11 mouse cellular contexts compared by ENCODE assay signal in genomic region chr5:97195281-97195660, GRCm38 (mm10).
DNase-seq lines count a peak whose midpoint lies in the region; ATAC-seq lines count a peak whose summit lies in the region.
"Had no signal": no experiment of that assay in that cellular context is flagged by ENCODE, and none has a peak within 500 bp of the region (broad histone marks: within the 10 kb centered on the region; RNA-seq: fewer than 3 reads in every experiment).

No protein-coding gene starts in this region.

- H3K27me3 ChIP-seq in hindbrain, embryonic 16.5 days (replicated peaks; ENCODE audit: control insufficient read depth, insufficient read depth, low read length): no peaks in the 10 kb centered on the region
- H3K27me3 ChIP-seq: limb, embryonic 12.5 days; megakaryocyte, embryonic 14.5 days had no signal

- peak; percentile 88 to 90 for DNase-seq in cerebellum, adult 18-20 months
- DNase-seq in embryo, embryonic 11 days: peak; percentile 53
- peak; percentile 52 for DNase-seq in neural tube, embryonic 10.5 days (ENCODE audit: extremely low spot score, low spot score)
- no peak for DNase-seq in ovary, postnatal 10 days (ENCODE audit: low spot score)
- no peak for DNase-seq in heart, postnatal 36 days
- no peak for DNase-seq in kidney, postnatal 14 days
- DNase-seq: thymus, postnatal 4 days had no signal

- intact Hi-C loops in heart, postnatal 36 days (cut with DNase I): no loop called here

- WGBS in hindbrain, embryonic 16.5 days: 26% methylated on average over 10 of the region's 10 CpGs

- no peak overlapping the region for H3K9ac ChIP-seq in hindbrain, embryonic 16.5 days (ENCODE audit: low read depth, low read length)
- H3K9ac ChIP-seq: limb, embryonic 12.5 days had no signal

- H3K4me3 ChIP-seq in hindbrain, embryonic 16.5 days (ENCODE audit: low read length): no peak overlapping the region
- H3K4me3 ChIP-seq: limb, embryonic 12.5 days; megakaryocyte, embryonic 14.5 days had no signal

- peak overlapping the region; percentile 31 for H3K4me2 ChIP-seq in hindbrain, embryonic 16.5 days (ENCODE audit: low read length)
- H3K4me2 ChIP-seq: limb, embryonic 12.5 days had no signal

- peak overlapping the region; percentile 6; the same call in 1 of the 2 replicates for H3K27ac ChIP-seq in hindbrain, embryonic 16.5 days (ENCODE audit: low read depth, low read length)
- H3K27ac ChIP-seq: limb, embryonic 12.5 days had no signal

- no peaks in the 10 kb centered on the region for H3K9me3 ChIP-seq in hindbrain, embryonic 16.5 days (ENCODE audit: control insufficient read depth, low read length)
- H3K9me3 ChIP-seq: limb, embryonic 12.5 days; megakaryocyte, embryonic 14.5 days had no signal

- H3K4me1 ChIP-seq in hindbrain, embryonic 16.5 days (ENCODE audit: control insufficient read depth, insufficient read depth, low read depth, low read length): peaks cover 7% of the 10 kb centered on the region
- H3K4me1 ChIP-seq: megakaryocyte, embryonic 14.5 days had no signal

- ATAC-seq in hindbrain, embryonic 16.5 days: peak; percentile 79
- ATAC-seq in megakaryocyte progenitor cell, adult 5-6 weeks (replicated peaks; ENCODE audit: poor library complexity): no peak

- H3K36me3 ChIP-seq in hindbrain, embryonic 16.5 days (ENCODE audit: control insufficient read depth, insufficient read depth, low read length): no peaks in the 10 kb centered on the region
- H3K36me3 ChIP-seq: limb, embryonic 12.5 days had no signal

Comparison
In these comparisons a context has a peak if more than half of its experiments do, and no peak if none do; other contexts are left out.
1. DNase-seq: peak in cerebellum, adult 18-20 months (2 of 2), embryo, embryonic 11 days (single experiment) and neural tube, embryonic 10.5 days (single experiment); none in ovary, postnatal 10 days (single experiment), heart, postnatal 36 days (0 of 2) and kidney, postnatal 14 days (single experiment).